Mouse (Mus musculus) adipocyte (in vitro differentiated cells): ENCODE measurements around the gene Mospd3.

ENCODE experiments used
- DNase-seq: peaks from one replicate; pipeline ENCODE4 v3.0.0-alpha.2; 2016; ENCODE audit warnings: low spot score

Mospd3 gene

DNA sequence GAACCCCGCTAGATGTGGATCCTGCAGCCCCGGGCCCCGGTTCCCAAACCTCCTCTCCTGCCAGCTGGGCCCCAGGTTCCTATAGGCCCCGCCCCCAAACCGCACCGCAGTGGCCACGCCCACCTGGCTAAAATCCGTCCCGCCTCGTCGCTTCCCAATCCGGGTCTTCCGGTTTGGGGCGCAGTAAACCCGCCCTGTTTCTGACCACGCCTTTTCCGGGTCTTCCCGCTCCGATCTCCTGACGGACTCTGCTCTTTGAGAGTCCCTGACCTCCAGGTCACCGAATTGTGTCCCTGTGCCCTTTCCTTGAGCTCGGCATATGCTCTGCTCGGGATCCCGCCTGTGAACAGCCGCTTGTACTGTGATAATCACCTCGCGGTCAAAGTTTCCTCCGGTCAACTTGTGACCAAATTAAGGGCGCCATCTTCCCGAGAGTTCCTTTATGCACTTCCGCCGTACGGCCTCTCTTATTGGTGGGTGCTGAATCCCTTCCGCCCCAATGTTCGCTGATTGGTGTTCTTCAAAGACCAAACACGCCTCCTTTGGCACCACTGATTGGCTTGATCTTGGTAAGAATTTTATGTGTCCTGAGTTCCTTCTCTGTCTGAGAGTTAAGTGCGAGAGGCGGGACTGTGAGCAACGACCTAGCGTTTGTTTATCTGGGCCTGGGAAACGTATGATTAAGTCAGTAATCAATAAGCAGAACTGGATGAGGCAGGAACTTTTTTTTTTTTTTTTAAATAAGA is at the start of gene Mospd3:
Gene Mospd3, minus strand, starts transcription at position 440 of the 746 bp plus-strand sequence.
- DNase-seq = peak; percentile 100

DNA sequence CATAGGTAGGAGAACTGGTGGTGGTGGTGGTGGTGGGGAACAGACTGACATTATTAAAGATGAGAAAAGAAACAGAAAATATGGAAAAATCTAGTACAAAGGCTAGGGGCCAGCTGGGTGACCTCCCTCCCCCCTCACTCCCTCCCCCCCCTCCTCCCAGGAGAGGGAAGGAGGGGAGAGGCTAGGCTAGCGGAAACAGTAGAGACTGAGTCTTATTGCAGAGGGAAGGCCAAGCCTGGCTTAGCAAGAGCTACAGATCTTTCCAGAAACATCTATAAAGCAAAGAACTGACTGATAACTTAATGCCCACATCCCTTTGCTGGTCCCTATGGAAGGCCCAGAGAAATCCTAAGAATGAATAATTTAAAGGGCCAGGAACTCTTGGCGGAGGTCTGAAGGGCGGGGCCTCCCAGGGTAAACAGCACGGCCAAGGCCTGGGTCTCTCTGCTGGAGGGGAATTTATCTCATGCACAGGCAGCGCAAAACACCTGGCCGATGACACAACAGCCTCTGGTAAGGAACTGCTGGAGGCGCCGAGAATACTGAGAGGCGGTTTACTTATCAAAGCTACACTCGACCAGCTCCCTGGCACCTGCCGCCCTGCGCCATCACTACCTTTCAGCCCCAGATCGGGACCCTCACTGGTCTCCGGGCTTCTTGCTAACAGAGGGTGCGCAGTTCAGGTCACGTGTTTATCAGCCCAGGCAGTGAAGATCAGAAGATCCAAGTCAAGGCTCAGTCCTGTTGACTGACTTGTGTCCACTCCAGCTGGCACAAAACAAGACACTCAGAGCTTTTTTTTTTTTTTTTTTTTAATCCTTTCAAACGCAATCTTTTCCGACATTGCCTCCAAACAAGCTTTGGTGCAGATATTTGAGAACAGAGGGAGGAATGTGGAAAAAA is 49.1 kb upstream of the Mospd3 start:
- DNase-seq = peak; percentile 77

DNA sequence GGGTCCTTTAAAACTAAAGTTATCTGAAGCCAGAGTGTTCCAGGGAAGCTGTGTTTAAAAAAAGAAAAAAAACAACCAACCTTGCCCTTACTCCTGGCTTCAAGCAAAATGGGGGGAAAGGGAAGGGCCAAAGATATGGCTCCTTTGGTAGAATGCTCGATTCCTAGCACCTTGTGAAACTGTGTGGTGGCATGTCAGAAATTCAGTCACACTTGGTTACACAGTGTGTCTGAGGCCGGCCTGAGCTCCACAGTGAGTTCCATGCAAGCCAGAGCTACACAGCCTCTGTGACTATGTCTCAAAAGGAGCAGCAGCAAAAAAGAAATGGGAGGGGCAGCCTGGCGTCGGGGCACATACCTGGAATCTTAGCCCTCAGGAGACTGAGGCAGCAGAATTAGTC is 48.4 kb upstream of the Mospd3 start:
- DNase-seq = peak; percentile 58

DNA sequence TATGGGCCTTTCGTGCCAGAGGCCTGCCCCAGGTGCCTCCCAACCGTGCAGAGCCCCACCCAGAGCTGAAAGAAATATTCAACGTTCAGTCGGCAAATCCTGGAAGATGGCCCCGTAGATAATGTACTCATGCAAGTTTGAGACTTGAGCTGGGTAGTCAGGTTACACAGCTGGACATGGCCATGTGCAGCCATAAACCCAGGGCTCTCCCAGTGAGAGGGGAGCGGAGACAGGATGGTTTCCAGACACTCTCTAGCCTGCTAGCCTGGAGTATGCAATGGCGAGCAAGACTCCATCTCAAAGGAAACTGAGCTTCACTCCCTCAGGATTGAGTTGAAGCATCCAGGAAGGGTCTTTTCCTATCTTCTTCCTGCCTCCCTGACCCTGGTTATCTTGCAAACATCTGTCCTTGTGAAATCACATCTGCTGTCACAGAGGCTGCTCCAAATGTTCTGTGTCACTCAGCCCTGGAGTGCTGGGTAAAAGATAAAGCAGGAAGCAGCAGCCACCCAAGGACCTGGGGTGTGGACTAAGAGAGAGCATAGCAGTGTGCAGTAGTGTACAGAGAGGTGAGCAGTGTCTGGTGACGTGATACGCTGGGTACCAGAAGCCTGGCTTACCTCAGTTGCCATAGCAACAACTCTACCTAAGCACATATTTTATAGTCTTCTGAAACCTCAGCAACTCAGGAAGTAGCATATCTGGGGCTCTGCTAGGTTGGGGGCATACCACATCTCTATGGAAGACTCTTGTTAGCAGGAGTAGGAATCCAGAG is 47.2 kb upstream of the Mospd3 start:
- no peak for DNase-seq

DNA sequence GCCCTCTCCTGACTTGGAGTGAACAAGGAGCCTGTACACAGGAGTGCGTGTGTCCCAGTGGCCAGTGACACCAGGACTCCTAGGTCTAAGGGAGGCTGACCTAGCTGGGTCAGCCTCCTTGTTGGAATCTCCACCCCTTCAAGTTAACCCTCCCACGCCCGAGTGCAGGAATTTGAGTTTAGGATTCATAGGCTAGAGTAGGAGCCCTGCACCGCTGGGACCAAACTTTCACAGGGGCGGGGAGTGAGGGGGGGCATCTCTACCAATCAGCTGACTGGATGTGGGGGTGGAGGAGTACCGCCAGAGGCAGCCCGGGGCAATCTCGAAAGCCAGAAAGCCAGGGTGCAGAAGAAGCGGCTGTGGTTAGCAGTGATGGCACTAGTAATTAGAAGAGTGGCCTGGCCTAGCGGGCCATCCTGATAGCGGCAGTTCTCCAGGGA is 44.8 kb upstream of the Mospd3 start, which contains the start of gene Irs3:
Gene Irs3, minus strand, starts transcription at position 63 of the 440 bp plus-strand sequence.
- DNase-seq = no peak

DNA sequence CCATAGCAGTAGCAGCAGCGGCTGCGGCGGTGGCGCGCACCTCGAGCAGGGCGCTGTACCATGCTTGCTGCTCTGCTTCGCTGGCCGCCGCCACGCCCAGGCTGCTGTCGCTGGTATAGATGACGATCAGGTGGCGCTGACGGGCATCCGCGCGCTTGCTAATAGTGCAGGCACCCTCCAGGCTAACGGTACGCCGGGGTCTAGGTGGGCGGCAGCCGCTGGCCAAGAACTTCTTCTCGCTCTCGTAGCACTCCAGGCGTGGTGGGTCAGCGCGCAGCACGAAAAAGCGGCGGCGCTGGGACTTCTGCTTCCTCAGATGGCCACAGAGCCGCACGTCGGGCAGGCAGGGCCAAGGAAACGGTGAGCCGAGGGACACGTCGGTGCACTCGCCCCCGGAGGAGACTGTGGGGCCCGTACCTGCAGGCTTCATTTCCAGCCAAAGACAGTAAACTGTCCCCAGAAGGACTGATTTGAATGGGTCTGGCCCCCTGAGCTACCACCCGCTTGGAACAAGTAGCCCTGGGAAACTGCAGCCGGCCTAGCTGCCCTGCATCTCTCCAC is 44.3 kb upstream of the Mospd3 start:
- DNase-seq = no peak

DNA sequence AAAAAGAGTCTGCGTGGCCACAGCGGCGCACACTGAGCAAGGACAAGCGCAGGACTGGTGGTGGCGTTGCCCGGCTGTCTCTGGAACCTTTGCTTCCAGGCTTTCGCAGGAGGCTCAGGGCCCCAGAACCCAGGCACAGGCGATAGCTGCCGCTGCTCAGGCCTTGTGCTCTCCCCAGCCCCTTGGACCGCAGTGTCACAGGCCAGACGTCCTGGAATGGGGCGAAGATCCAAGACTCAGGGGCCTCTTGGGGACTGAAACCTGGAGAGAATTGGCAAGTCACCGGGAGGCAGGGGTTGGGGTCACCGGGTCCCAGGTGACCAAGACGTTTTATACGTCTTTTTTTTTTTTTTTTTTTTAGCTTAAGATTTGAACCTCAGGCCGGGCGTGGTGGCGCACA is 43.6 kb upstream of the Mospd3 start:
- no peak for DNase-seq

DNA sequence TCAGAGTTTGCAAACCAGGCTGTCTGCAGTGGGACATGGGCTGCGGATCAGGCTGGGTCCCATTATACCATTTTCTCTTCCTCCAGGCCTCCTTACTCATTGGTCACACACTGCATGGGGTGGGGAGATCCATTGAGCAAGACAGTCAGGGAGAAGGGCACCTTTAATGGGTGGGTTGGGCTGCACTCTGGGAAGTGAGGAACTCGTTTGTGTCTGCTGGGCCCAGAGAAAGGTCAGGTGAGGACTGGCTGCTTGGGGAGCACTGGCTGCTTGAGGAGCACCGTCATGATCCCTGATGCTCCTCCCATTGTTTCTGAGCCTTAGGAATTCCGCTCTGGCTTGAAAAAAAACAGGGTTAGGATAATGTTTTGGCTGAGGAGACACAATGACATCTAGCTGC is 42.0 kb upstream of the Mospd3 start:
- DNase-seq = no peak

DNA sequence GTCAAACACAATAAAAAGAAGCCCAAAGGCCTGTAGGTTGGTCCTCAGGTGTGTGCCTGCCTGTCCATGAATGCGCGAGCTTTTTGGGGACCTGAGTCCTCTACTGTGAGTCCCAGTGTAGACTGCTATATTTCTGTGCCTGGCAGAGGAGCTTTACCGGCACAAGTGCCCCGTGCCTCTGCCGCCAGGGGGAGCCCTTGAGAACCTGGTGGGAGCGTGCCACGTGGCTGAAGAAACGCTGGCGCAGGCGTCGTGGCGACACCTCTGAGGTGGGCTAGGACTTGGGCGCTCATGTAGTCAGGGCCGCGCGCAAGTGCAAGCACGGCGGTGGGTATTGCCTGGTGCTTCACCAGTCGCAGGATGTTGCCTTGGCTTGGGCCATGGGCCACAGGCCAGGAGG is 40.2 kb upstream of the Mospd3 start, which contains the start of gene Sap25:
Gene Sap25, plus strand, starts transcription at position 281 of the 400 bp plus-strand sequence.
- no peak for DNase-seq

DNA sequence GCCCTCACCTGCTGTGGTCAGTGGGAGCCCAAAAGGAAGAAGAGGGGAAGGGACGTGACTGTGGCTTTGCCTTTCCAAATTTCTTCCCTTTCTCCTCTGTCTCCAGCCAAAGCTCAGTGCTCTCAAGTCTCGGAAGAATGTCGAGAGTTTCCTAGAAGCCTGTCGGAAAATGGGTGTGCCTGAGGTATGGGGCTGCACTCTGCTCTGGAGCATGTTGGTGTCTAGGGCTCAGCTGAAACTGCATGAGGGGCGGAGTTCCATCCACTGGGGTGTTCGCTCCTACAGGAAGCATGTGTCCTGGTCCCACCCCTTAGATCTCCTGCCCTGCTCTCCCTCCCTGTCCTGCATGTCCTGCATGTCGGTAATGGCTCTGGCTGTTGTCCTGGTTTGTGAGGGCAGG is 38.6 kb upstream of the Mospd3 start:
- no peak for DNase-seq

DNA sequence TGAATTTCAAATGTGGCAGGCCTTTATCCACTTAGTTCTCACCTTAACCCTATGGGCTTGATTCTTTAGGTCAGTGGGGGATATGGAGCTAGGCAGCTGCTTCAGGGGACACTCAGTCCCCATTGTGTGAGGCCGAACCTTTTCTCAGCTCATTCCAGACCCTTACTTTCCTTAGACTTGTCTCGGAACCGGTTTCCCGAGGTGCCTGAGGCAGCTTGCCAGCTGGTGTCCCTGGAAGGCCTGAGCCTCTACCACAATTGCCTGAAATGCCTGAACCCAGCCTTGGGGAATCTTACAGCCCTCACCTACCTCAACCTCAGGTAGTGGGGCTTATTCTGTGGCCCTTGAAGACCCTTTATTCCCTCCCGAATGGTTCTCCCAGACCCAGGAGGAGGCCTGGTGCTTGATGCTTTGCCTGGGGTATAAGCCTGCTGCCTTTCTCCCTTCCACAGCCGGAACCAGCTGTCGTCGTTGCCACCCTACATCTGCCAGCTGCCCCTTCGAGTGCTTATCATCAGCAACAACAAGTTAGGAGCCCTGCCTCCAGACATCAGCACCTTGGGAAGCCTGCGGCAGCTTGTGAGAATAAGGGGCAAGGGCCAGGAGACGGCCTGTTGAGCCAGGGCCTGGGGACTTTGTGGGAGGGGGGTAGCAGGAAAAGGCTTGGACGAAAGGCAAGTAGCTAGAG is 32.7 kb upstream of the Mospd3 start:
- no peak for DNase-seq

DNA sequence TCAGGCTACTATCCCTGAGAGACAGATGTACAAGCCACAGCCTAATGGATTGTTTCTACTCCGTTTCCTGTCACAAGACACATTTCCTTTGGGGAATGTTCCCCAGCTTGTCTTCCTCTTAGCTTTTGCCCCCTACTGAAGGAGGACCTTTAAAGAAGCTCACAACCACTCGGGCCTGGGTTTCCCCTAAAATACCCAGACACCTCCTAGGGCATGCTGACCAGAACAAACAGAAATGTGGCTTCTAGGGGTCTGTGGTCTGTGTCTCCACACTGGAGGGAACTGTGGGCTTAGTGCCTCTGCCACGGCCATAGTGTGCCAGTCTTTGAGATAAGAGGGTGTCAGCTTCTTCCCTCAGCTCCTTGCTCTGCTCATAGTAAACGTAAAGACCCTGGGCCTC is 30.7 kb upstream of the Mospd3 start:
- no peak for DNase-seq

DNA sequence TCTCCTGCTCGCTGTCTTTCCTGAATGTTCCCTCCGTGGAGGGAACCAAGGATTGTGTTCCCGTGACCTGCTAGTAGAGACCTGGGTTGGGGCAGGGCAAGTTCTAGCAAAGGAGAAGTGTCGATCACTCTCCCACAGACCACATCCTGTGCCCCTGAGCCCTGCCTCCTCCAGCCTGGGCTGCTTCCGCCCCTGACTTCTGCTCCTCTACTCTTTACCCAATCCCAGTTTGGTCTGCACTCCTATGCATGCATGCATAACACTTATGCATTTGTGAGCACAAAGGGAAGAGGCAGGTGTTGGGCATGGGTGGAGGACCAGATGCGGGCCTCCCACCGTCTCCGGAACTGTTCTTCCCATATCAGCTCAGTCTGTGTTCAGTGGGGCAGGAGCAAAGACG is 30.3 kb upstream of the Mospd3 start:
- no peak for DNase-seq

DNA sequence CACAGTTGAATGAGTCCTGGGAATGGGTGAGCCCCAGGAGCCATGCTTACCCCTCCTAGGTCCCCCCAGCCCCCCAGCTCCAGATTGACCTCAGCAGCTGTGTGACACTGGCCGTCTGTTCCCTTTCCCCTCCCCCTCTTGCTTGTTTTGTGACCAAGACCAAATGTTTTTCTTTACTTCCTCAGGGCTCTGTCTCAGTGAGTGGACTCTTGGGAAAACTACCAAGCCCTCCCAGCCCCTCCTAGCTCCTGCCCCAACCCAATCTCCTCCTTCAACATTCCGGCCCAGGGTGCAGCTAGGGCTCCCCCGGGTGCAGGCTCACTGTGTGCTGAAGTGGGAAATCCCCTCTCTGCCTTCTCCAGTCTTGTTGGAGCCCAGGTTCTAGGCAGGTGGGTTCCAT is 29.7 kb upstream of the Mospd3 start:
- peak; percentile 28 for DNase-seq

DNA sequence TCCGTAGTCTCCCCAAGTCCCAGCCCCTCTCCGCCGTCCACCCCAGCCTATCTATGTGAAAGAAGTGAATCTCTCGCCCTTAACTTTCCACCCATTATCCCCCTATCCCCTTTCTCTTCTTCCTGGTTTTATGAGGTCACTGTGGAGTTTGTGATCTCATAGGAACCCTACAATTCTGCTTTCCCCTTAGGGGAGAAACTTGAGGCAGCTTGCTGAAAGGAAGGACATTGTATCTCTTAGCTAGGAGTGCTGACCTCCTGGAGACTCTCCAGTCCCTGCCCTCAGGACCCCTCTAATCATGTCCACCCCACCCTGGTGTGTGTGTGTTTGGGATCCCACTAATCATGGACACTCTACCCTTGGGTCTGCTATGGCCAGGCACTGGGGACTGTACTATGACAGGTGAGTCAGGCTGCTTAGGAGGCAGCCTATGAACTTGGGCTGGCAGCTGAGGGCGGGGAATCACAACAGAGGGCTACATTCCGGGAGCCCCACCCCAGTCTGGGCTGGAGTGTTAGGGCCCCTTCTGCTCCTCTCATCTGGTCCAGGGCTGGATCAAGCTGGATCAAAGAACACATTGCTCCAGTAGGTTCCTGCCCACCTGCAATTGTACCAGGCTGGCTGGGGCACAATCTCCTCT is 29.2 kb upstream of the Mospd3 start:
- no peak for DNase-seq

DNA sequence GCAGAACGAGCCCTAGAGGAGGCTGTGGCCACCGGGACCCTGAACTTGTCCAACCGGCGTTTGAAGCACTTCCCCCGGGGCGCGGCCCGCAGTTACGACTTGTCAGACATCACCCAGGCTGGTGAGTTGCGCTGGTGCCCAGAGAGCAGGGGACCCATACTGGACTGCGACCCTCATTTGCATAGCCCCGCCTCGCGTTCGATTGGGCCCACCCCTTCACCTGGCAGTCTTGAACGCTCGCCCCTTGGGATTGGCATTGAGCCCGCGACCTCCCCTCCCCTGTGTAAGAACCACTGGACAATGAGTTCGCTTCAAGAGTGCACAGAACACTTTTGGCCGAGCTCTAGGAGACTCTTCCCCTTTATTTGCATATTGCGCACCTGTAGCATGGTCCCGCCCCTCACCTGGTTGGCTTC is 28.5 kb upstream of the Mospd3 start:
- DNase-seq = no peak

DNA sequence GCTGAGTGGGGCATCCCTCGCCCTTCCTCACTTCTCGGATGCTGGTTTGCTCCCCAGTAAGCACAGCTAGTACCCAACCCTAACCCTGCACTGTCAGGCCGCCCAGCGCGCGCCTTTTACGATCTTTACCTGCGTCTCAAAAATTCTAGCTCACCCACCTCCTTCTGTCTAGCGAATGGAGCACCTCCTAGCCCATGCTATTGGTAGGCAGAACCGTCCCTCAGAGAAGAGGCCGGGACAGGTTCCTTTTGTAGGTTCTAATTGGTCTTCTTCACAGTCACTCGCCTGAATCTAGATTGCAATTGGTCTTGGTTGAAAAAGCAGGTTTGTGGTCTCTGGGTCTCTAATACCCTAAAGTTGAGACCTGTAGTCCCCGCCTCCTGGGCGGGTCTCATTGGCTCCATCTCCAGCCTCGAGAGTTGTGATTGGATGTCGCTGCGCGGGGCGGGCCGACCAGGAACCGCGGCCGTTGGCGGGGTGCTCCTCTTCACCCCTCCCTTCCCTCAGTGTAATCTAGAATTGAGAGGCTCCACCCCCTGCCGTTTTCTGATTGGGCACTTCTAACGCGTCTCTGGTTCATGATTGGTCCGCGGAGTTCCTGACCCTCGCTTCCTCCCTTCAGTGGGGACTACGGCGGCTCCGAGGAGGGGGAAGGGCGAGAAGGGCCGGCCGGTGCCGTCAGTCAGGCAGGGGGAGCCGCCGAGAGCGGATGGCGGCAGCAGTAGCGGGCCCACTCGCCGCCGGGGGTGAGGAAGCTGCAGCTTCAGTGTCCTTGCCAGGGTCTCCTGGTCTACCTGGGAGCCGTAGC is 27.8 kb upstream of the Mospd3 start, which contains the start of the genes Fbxo24, Lrch4 and Gm20605:
Gene Fbxo24, minus strand, starts transcription at position 505 of the 808 bp plus-strand sequence.
Gene Lrch4, plus strand, starts transcription at position 624 of the 808 bp plus-strand sequence.
Gene Gm20605, plus strand, starts transcription at position 678 of the 808 bp plus-strand sequence.
- DNase-seq = peak; percentile 100

DNA sequence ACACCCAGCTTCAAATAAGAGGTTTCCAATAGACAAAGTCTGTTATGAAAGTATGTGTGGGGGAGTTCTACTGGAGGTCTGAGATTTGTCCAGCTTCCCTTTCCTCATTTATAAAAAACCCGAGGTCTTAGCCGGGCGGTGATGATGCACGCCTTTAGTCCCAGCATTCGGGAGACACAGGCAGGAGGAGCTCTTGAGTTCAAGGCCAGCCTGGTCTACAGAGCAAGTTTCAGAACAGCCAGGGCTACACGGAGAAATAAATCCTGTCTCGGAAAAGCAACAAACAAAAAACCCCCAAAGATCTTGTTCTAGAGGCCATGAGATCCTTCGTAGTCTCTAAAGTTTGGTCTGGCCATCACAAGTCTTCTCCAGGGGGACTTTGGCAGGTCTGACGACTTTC is 27.1 kb upstream of the Mospd3 start:
- peak; percentile 57 for DNase-seq

DNA sequence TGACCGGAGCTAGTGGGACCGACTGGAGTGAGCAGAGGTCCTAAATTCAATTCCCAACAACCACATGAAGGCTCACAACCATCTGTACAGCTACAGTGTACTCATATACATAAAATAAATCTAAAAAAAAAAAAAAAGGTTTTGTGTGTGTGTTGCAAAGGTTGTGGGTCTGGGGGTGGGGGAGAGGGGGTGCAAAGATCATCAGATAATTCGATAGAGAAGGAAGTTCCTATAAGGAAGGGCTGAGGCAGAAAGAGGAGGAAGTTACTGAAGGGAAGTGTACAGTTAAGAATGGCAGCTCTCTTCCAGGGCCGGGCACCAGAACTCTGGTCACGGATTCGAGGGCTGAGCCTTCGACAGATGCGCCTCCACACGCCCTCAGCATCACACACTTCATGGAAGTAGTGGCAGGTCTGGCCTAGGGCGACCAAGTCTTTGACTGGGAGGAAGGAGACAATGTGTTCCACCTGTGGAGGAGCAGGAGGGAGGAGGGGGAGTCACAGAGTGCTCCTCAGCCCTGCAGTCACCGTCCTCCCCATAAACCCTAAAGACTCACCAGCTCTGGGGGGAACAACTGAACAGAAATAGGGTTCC is 23.2 kb upstream of the Mospd3 start:
- no peak for DNase-seq
